Comparison of ENCODE assay signal across 9 mouse cellular contexts in genomic region chr5:35628685-35629084, GRCm38 (mm10). TPM values are rescaled to one million over a fixed set of nuclear protein-coding genes. Genes with fewer than 3 reads are reported as not detected.
A peak's percentile ranks its signal among the peaks of the same experiment; 100 is the strongest.
DNase-seq lines count a peak whose midpoint lies in the region; ATAC-seq and TF ChIP-seq lines count a peak whose summit lies in the region.
"Had no signal": no experiment of that assay in that cellular context is flagged by ENCODE, and none has a peak within 500 bp of the region (broad histone marks: within the 10 kb centered on the region; RNA-seq: fewer than 3 reads in every experiment).

No protein-coding gene starts in this region.

- intact Hi-C loops in gastrocnemius, postnatal 14 days (cut with DNase I; ENCODE audit: low total_unique reads): no loop called here

- H3K4me2 ChIP-seq in liver, postnatal 0 days (ENCODE audit: low read depth, low read length): no peak overlapping the region
- H3K4me2 ChIP-seq in midbrain, embryonic 11.5 days: no peak overlapping the region
- H3K4me2 ChIP-seq: liver, embryonic 15.5 days had no signal

- TF ChIP-seq EP300 in liver, postnatal 0 days (IDR thresholded peaks at IDR 0.05; ENCODE audit: low read depth): no peak

- TF ChIP-seq POLR2A in kidney, adult 2 months (IDR thresholded peaks at IDR 0.05; ENCODE audit: low read depth, low read length): no peak

- ATAC-seq in liver, postnatal 0 days: no peak
- ATAC-seq in midbrain, embryonic 11.5 days (ENCODE audit: low FRiP score): no peak

- H3K9me3 ChIP-seq in liver, postnatal 0 days (ENCODE audit: low read length): no peaks in the 10 kb centered on the region
- H3K9me3 ChIP-seq in midbrain, embryonic 11.5 days (ENCODE audit: control insufficient read depth, low read length): no peaks in the 10 kb centered on the region
- H3K9me3 ChIP-seq: liver, embryonic 15.5 days had no signal

- DNase-seq in kidney, postnatal 4 days: peak; percentile 64 to 70
- DNase-seq in kidney, adult 2 months: no peak
- DNase-seq in gastrocnemius, postnatal 14 days: peak; percentile 86
- peak; percentile 42 to 43 for DNase-seq in layer of hippocampus, adult 2 months (ENCODE audit: low spot score in 2 of 2)
- peak; percentile 34 to 67 for DNase-seq in lung, postnatal 4 days
- DNase-seq in liver, postnatal 0 days: no peak
- no peak for DNase-seq in midbrain, embryonic 11.5 days (ENCODE audit: low spot score, missing footprints)

- H3K27ac ChIP-seq in kidney, adult 2 months (ENCODE audit: insufficient read depth, low read depth, low read length): no peak overlapping the region
- H3K27ac ChIP-seq in layer of hippocampus, adult 2 months: no peak overlapping the region
- no peak overlapping the region for H3K27ac ChIP-seq in liver, postnatal 0 days (ENCODE audit: low read depth)
- H3K27ac ChIP-seq in midbrain, embryonic 11.5 days (ENCODE audit: low read depth, low read length): no peak overlapping the region
- H3K27ac ChIP-seq: liver, embryonic 15.5 days had no signal

- H3K4me3 ChIP-seq in kidney, adult 2 months (ENCODE audit: insufficient read depth, low read depth, low read length): no peak overlapping the region
- no peak overlapping the region for H3K4me3 ChIP-seq in layer of hippocampus, adult 2 months
- no peak overlapping the region for H3K4me3 ChIP-seq in liver, postnatal 0 days (ENCODE audit: low read depth, low read length)
- no peak overlapping the region for H3K4me3 ChIP-seq in midbrain, embryonic 11.5 days (ENCODE audit: low read depth, low read length)
- H3K4me3 ChIP-seq: erythroblast, embryonic 14.5 days; liver, embryonic 15.5 days had no signal

- TF ChIP-seq CTCF in kidney, adult 2 months (conservative IDR thresholded peaks at IDR 0.05; ENCODE audit: insufficient read depth, insufficient read length, low read depth, low read length): no peak
- TF ChIP-seq CTCF in layer of hippocampus, adult 2 months (conservative IDR thresholded peaks at IDR 0.05): no peak
- no peak for TF ChIP-seq CTCF in liver, postnatal 0 days (IDR thresholded peaks at IDR 0.05; ENCODE audit: low read depth)

- H3K4me1 ChIP-seq in kidney, adult 2 months (ENCODE audit: control insufficient read depth, insufficient read depth, low read length): no peaks in the 10 kb centered on the region
- no peaks in the 10 kb centered on the region for H3K4me1 ChIP-seq in liver, postnatal 0 days (ENCODE audit: insufficient read depth)
- H3K4me1 ChIP-seq in midbrain, embryonic 11.5 days (ENCODE audit: control insufficient read depth, insufficient read depth, low read length): no peaks in the 10 kb centered on the region
- H3K4me1 ChIP-seq: liver, embryonic 15.5 days had no signal

- no peaks in the 10 kb centered on the region for H3K36me3 ChIP-seq in kidney, adult 2 months (ENCODE audit: control insufficient read depth, insufficient read depth, low read length)
- H3K36me3 ChIP-seq in liver, postnatal 0 days (replicated peaks; ENCODE audit: insufficient read depth, low read length): no peaks in the 10 kb centered on the region
- no peaks in the 10 kb centered on the region for H3K36me3 ChIP-seq in midbrain, embryonic 11.5 days (ENCODE audit: control insufficient read depth, insufficient read depth, low read length)
- H3K36me3 ChIP-seq: liver, embryonic 15.5 days had no signal

- H3K27me3 ChIP-seq in kidney, adult 2 months (replicated peaks; ENCODE audit: control insufficient read depth, insufficient read depth, low read length): no peaks in the 10 kb centered on the region
- H3K27me3 ChIP-seq in liver, postnatal 0 days (ENCODE audit: insufficient read depth, low read length): no peaks in the 10 kb centered on the region
- H3K27me3 ChIP-seq in midbrain, embryonic 11.5 days (ENCODE audit: control insufficient read depth, insufficient read depth, low read length): no peaks in the 10 kb centered on the region
- H3K27me3 ChIP-seq: liver, embryonic 15.5 days had no signal

- H3K9ac ChIP-seq in liver, postnatal 0 days (replicated peaks): no peak overlapping the region
- H3K9ac ChIP-seq in midbrain, embryonic 11.5 days (ENCODE audit: low read length): no peak overlapping the region
- H3K9ac ChIP-seq: liver, embryonic 15.5 days had no signal

- WGBS in kidney, adult 2 months: 65% methylated on average over 1 of the region's 1 CpGs
- WGBS in liver, postnatal 0 days (ENCODE audit: insufficient replicate concordance): 52% methylated on average over 1 of the region's 1 CpGs
- 41% methylated on average over 1 of the region's 1 CpGs for WGBS in midbrain, embryonic 11.5 days

RNA-seq across cellular contexts. Expression of gene Acox3, which starts 45.8 kb away (rescaled TPM):
- 77.9 and 83.6 TPM in 2 replicates for polyA plus RNA-seq in kidney, adult 2 months (2012; rRNA removed)
- total RNA-seq in gastrocnemius, postnatal 14 days (2021): 10 to 100 TPM; 12.0 to 12.9 TPM
- 10 to 100 TPM; 24.6 to 34.6 TPM for total RNA-seq in layer of hippocampus, adult 2 months (2021)
- polyA plus RNA-seq in liver, postnatal 0 days (2015; fragmentation: Nextera tagmentation; extraction: Ambion mirVana): 4.0 and 4.3 TPM in 2 replicates
- polyA plus RNA-seq in midbrain, embryonic 11.5 days (2014; fragmentation: Nextera tagmentation; extraction: Ambion mirVana): 14.6 and 14.9 TPM in 2 replicates

RNA-seq across cellular contexts. Expression of gene Htra3, which starts 50.9 kb away (rescaled TPM):
- polyA plus RNA-seq in kidney, adult 2 months (2012; rRNA removed): 9.8 and 12.4 TPM in 2 replicates
- total RNA-seq in gastrocnemius, postnatal 14 days (2021): 10 to 100 TPM; 49.9 to 54.6 TPM
- total RNA-seq in layer of hippocampus, adult 2 months (2021): 1 to 10 TPM; 5.5 to 5.6 TPM
- 2.3 and 2.6 TPM in 2 replicates for polyA plus RNA-seq in liver, postnatal 0 days (2015; fragmentation: Nextera tagmentation; extraction: Ambion mirVana)
- polyA plus RNA-seq in midbrain, embryonic 11.5 days (2014; fragmentation: Nextera tagmentation; extraction: Ambion mirVana): 6.0 and 7.6 TPM in 2 replicates
- polyA plus RNA-seq: erythroblast, embryonic 14.5 days had no signal

RNA-seq across cellular contexts. Expression of gene Trmt44, which starts 53.8 kb away (rescaled TPM):
- 4.4 and 4.5 TPM in 2 replicates for polyA plus RNA-seq in kidney, adult 2 months (2012; rRNA removed)
- 1 to 10 TPM; 1.5 to 1.8 TPM for total RNA-seq in gastrocnemius, postnatal 14 days (2021)
- 1 to 10 TPM; 8.4 to 8.5 TPM for total RNA-seq in layer of hippocampus, adult 2 months (2021)
- 1.5 and 1.7 TPM in 2 replicates for polyA plus RNA-seq in liver, postnatal 0 days (2015; fragmentation: Nextera tagmentation; extraction: Ambion mirVana)
- polyA plus RNA-seq in midbrain, embryonic 11.5 days (2014; fragmentation: Nextera tagmentation; extraction: Ambion mirVana): 7.9 and 9.3 TPM in 2 replicates

Comparison
In these comparisons a context has a peak if more than half of its experiments do, and no peak if none do; other contexts are left out.
1. DNase-seq: peak in kidney, postnatal 4 days (2 of 2), gastrocnemius, postnatal 14 days (single experiment), layer of hippocampus, adult 2 months (2 of 2) and lung, postnatal 4 days (2 of 2); none in kidney, adult 2 months (single experiment), liver, postnatal 0 days (single experiment) and midbrain, embryonic 11.5 days (single experiment).